Mouse (Mus musculus) midbrain, postnatal 0 days (tissue): ENCODE results near the gene Cers3. TPM values are rescaled to one million over a fixed set of nuclear protein-coding genes. Genes with fewer than 3 reads are reported as not detected.

Source experiments
- ATAC-seq: fragments of 200-750 bp; cut with Nextera tagmentation; 2 replicates; pipeline ENCODE4 v1.8.0; 2017; ENCODE audit warnings: moderate number of reproducible peaks, mild to moderate bottlenecking, moderate TSS enrichment, moderate library complexity; ENCODE audit not compliant: low FRiP score
- DNase-seq: peaks from one replicate; pipeline ENCODE4 v3.0.0-alpha.2; 2015; ENCODE audit warnings: low spot score
- H3K27ac ChIP-seq: fragments of 300-500 bp; sonication (generic); 2 replicates; pipeline ENCODE4 v1.5.1; 2014; ENCODE audit warnings: low read depth, mild to moderate bottlenecking, low read length, mixed read lengths
- H3K27me3 ChIP-seq: fragments of 300-500 bp; sonication (generic); 2 replicates; pipeline ENCODE4 v1.6.1; 2014; ENCODE audit warnings: low read length, control low read depth, mixed read lengths; ENCODE audit not compliant: insufficient read depth
- H3K36me3 ChIP-seq: fragments of 300-500 bp; sonication (generic); 2 replicates; pipeline ENCODE4 v1.6.1; 2014; ENCODE audit warnings: low read length, control low read depth, mixed read lengths; ENCODE audit not compliant: insufficient read depth
- H3K4me1 ChIP-seq: fragments of 300-500 bp; sonication (generic); 2 replicates; pipeline ENCODE4 v1.6.1; 2014; ENCODE audit warnings: mild to moderate bottlenecking, control low read depth, antibody characterized with exemption, low read length, mixed read lengths; ENCODE audit not compliant: insufficient read depth
- H3K4me2 ChIP-seq: fragments of 300-500 bp; sonication (generic); 2 replicates; pipeline ENCODE4 v1.6.1; 2014; ENCODE audit warnings: low read depth, mild to moderate bottlenecking, low read length, mixed read lengths; ENCODE audit not compliant: poor library complexity, severe bottlenecking
- H3K4me3 ChIP-seq: fragments of 300-500 bp; sonication (generic); 2 replicates; pipeline ENCODE4 v1.5.1; 2014; ENCODE audit warnings: low read depth, mild to moderate bottlenecking, low read length, moderate library complexity
- H3K9ac ChIP-seq: fragments of 300-500 bp; sonication (generic); replicated peaks from 2 replicates; pipeline ENCODE4 v1.6.1; 2014; ENCODE audit warnings: mild to moderate bottlenecking, low read length, moderate library complexity, mixed read lengths; ENCODE audit not compliant: poor library complexity, severe bottlenecking
- H3K9me3 ChIP-seq: fragments of 300-500 bp; sonication (generic); 2 replicates; pipeline ENCODE4 v1.6.1; 2016; ENCODE audit warnings: low read length, control low read depth
- CTCF ChIP-seq: IDR thresholded peaks from 2 replicates; pipeline ENCODE4 v1.5.1; 2016; ENCODE audit warnings: antibody characterized with exemption, mild to moderate bottlenecking
- WGBS: fragments of 180-500 bp; shearing (Covaris S2); extraction: QIAGEN DNeasy Blood & Tissue Kit; methylation state at CpG from one replicate; pipeline ENCODE4 v1.1.7; 2014; 5-methylcytosine and 5-hydroxymethylcytosine counted together
- polyA plus RNA-seq: library from polyadenylated mRNA; unstranded; fragments of >200 nt; fragmentation: Nextera tagmentation; extraction: Ambion mirVana; gene quantifications from 2 replicates; pipeline ENCODE4 v1.2.1, GENCODE M21; 2015
- total RNA-seq: library from RNA; depleted of rRNA; stranded (reverse); fragments of >200 nt; gene quantifications from 2 replicates; pipeline ENCODE4 v1.2.3, GENCODE M21; 2014

Cers3 gene
- total and polyA plus RNA-seq, 2 experiments from 2014 or later: 0.70 to 1.3 TPM

DNA sequence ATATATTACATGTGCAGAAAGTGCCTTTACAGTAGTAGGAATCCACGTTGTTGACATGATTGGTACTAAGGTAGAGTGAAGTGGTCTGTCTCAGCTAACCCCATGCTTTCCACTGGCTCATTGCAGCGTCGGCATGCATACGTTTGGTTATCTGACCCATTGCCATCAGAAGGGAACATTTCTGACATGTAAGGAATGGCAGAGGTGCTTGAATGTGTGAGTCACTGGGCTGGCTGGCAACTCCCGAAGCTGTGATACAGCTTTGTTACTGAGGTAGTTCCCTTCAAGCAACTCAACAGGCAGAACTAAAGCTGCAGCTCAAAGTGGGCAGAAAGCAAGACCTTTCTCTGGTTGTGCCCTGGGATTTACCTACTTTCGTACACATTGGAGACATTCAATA lies 8.3 kb upstream of the Cers3 start:
- TF ChIP-seq CTCF: no peak
- H3K27me3 ChIP-seq: no peaks in the 10 kb centered on the region
- H3K9ac ChIP-seq: no peak overlapping the region
- H3K4me3 ChIP-seq: no peak overlapping the region
- H3K36me3 ChIP-seq: no peaks in the 10 kb centered on the region
- ATAC-seq: no peak
- DNase-seq: no peak
- no peaks in the 10 kb centered on the region for H3K9me3 ChIP-seq
- WGBS: 91% methylated on average over 6 of the region's 6 CpGs
- H3K4me2 ChIP-seq: no peak overlapping the region
- H3K4me1 ChIP-seq: no peaks in the 10 kb centered on the region
- H3K27ac ChIP-seq: no peak overlapping the region

DNA sequence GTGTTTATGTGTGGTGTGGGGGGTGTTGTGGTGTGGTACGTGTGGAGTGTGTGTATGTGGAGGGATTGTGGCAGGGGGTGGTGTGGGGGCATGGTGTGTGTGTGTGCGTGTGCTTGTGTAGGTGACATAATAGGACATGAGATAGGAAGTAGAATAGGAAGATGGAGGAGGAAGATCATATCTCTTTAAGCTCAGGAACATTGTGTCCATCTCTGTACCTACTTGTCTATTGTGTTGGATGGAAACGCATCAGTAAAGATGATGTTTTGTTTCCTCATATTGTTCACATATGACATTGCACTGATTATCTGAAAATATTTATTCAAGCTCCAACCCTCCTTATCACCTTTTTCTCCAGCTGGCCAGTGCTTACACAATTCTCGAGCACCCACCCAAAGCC lies 5.9 kb upstream of the Cers3 start:
- no peak for ATAC-seq
- TF ChIP-seq CTCF: no peak
- no peak overlapping the region for H3K27ac ChIP-seq
- H3K4me2 ChIP-seq: no peak overlapping the region
- H3K9me3 ChIP-seq: no peaks in the 10 kb centered on the region
- no peaks in the 10 kb centered on the region for H3K4me1 ChIP-seq
- H3K9ac ChIP-seq: no peak overlapping the region
- no peaks in the 10 kb centered on the region for H3K36me3 ChIP-seq
- WGBS: 93% methylated on average over 4 of the region's 4 CpGs
- H3K4me3 ChIP-seq: no peak overlapping the region
- H3K27me3 ChIP-seq: no peaks in the 10 kb centered on the region
- no peak for DNase-seq

DNA sequence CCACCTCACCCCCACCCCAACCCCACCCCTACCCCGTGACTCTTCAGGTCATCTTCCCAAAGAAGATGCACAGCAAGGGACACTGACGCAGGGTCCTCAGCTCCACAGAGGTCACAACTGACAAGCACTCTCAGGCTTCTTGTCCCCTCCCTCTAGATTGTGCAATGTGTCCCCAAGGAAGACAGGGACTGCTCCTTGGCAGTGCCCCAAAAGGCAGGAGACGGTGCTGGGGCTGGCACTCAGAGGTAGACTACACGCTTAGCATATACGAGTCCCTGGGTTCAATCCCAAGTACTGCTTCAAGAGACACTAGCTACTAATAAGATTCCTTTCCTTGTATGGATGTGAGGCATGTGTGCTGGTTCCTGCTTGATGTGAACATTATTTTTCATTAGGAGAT lies 2.3 kb upstream of the Cers3 start:
- no peak for TF ChIP-seq CTCF
- H3K4me3 ChIP-seq: no peak overlapping the region
- DNase-seq: peak; percentile 30
- 73% methylated on average over 5 of the region's 5 CpGs for WGBS
- H3K27me3 ChIP-seq: no peaks in the 10 kb centered on the region
- no peak overlapping the region for H3K9ac ChIP-seq
- H3K4me2 ChIP-seq: no peak overlapping the region
- no peaks in the 10 kb centered on the region for H3K9me3 ChIP-seq
- no peak for ATAC-seq
- H3K36me3 ChIP-seq: no peaks in the 10 kb centered on the region
- H3K4me1 ChIP-seq: no peaks in the 10 kb centered on the region
- H3K27ac ChIP-seq: no peak overlapping the region

DNA sequence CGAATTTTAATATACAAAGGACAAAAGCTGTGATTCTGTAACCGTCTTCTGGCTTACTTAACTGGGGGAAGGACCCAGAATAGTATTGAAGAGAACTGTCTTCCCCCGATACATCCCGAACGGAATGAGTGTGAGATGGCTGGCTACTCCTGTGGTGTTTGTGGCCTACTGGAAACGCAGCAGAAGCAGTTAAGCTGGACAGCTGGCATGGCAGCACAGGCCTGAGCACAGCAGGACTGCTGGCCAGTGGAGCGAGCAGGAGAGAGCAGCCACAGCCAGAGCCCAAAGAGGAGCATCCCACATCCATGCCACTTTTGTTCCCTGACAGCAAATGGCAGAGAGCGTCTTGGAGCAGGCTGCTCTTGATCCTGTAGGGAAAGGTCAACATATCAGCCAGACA lies 1.9 kb upstream of the Cers3 start:
- no peaks in the 10 kb centered on the region for H3K27me3 ChIP-seq
- no peak overlapping the region for H3K4me3 ChIP-seq
- no peak overlapping the region for H3K9ac ChIP-seq
- no peak overlapping the region for H3K27ac ChIP-seq
- H3K4me1 ChIP-seq: no peaks in the 10 kb centered on the region
- H3K36me3 ChIP-seq: no peaks in the 10 kb centered on the region
- ATAC-seq (no peak; the same call in 1 of the 2 replicates), DNase-seq (peak; percentile 62)
- no peak overlapping the region for H3K4me2 ChIP-seq
- H3K9me3 ChIP-seq: no peaks in the 10 kb centered on the region
- 52% methylated on average over 8 of the region's 8 CpGs for WGBS
- no peak for TF ChIP-seq CTCF

DNA sequence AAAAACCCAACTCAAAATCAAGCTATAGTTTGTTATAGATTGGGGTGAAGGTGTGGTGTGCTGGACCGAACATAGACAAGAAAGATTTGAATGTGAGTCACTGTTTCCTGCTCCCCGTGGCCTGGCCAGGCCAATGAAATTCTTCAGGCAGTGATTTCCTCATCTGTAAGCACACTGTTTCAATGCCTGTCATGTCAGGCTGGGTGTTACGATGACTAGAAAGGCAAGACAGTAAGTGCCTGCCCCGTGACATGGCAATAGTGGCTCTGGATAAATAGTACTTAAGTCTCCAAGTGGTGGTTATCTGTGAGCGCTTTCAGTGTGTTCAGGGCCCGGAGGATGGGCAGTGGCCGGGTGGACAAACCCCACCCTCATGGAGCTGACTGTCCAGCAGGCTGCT lies 3.7 kb downstream of the Cers3 start:
- no peak overlapping the region for H3K27ac ChIP-seq
- H3K4me3 ChIP-seq: no peak overlapping the region
- ATAC-seq (no peak), DNase-seq (no peak)
- no peak overlapping the region for H3K9ac ChIP-seq
- H3K36me3 ChIP-seq: no peaks in the 10 kb centered on the region
- no peak overlapping the region for H3K4me2 ChIP-seq
- no peaks in the 10 kb centered on the region for H3K9me3 ChIP-seq
- H3K4me1 ChIP-seq: no peaks in the 10 kb centered on the region
- no peak for TF ChIP-seq CTCF
- 88% methylated on average over 7 of the region's 7 CpGs for WGBS
- no peaks in the 10 kb centered on the region for H3K27me3 ChIP-seq

DNA sequence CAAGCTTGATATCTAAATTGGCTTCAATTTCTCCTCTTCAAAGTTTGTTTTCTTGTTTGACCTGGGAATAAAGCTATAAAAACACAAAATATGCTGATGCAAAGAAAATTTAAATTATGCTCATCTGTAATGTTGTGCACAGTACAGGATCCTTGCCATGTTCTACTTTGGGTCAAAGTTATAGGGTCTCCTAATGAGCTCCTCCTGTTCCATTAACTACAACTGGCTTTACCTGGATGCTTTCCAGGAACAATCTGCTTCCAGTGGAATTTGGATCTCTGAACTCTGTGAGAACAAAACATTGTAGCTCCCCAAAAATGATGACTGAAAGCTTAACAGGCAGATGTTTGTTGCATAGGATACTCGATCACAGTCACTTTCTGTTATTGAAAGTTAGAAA lies 6.7 kb downstream of the Cers3 start:
- no peak overlapping the region for H3K27ac ChIP-seq
- no peaks in the 10 kb centered on the region for H3K27me3 ChIP-seq
- H3K4me2 ChIP-seq: no peak overlapping the region
- DNase-seq (no peak), ATAC-seq (no peak)
- no peaks in the 10 kb centered on the region for H3K36me3 ChIP-seq
- H3K9ac ChIP-seq: no peak overlapping the region
- no peak for TF ChIP-seq CTCF
- H3K4me3 ChIP-seq: no peak overlapping the region
- 87% methylated on average over 1 of the region's 1 CpGs for WGBS
- no peaks in the 10 kb centered on the region for H3K4me1 ChIP-seq
- no peaks in the 10 kb centered on the region for H3K9me3 ChIP-seq
